Mouse (Mus musculus) bone marrow, adult 2 months (tissue): ENCODE data around the gene Serinc1.

ENCODE experiments used
- CTCF ChIP-seq: fragments of 200-500 bp; IDR thresholded peaks from 2 replicates; pipeline ENCODE4 v1.5.1; 2011; ENCODE audit warnings: low read length, control low read depth; ENCODE audit not compliant: control insufficient read depth, insufficient read depth
- POLR2A ChIP-seq: fragments of 200-500 bp; IDR thresholded peaks from 2 replicates; pipeline ENCODE4 v1.6.1; 2011; ENCODE audit warnings: low read depth, mild to moderate bottlenecking, control low read depth, low read length, borderline replicate concordance; ENCODE audit not compliant: control insufficient read depth

DNA sequence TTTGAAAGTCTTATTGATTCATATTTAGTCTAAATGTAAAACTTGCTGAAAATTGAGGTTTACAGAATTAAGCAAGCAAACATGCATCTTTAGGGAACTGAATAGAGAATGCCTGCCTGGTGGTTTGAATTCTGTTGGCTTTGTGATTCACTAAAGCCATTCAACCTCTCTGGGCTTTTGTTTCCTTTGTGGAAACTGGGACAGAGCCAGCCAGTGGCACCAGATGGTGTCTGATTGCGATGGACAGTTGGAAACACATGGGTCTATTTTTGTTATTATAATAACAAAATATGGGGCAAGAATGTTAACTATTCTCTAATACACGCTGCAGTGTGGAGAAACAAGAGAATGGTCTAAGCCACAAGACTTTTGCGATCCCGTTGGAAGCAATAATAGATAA is 39.8 kb upstream of the Serinc1 start:
- TF ChIP-seq CTCF (no peak), POLR2A (no peak)
